Mouse (Mus musculus) midbrain, postnatal 0 days (tissue): ENCODE results near the gene Tle2. TPM values are rescaled to one million over a fixed set of nuclear protein-coding genes. Genes with fewer than 3 reads are reported as not detected.

Experiments used
- ATAC-seq: fragments of 200-750 bp; cut with Nextera tagmentation; 2 replicates; pipeline ENCODE4 v1.8.0; 2017; ENCODE audit warnings: moderate number of reproducible peaks, mild to moderate bottlenecking, moderate TSS enrichment, moderate library complexity; ENCODE audit not compliant: low FRiP score
- DNase-seq: peaks from one replicate; pipeline ENCODE4 v3.0.0-alpha.2; 2015; ENCODE audit warnings: low spot score
- H3K27ac ChIP-seq: fragments of 300-500 bp; sonication (generic); 2 replicates; pipeline ENCODE4 v1.5.1; 2014; ENCODE audit warnings: low read depth, mild to moderate bottlenecking, low read length, mixed read lengths
- H3K27me3 ChIP-seq: fragments of 300-500 bp; sonication (generic); 2 replicates; pipeline ENCODE4 v1.6.1; 2014; ENCODE audit warnings: low read length, control low read depth, mixed read lengths; ENCODE audit not compliant: insufficient read depth
- H3K36me3 ChIP-seq: fragments of 300-500 bp; sonication (generic); 2 replicates; pipeline ENCODE4 v1.6.1; 2014; ENCODE audit warnings: low read length, control low read depth, mixed read lengths; ENCODE audit not compliant: insufficient read depth
- H3K4me1 ChIP-seq: fragments of 300-500 bp; sonication (generic); 2 replicates; pipeline ENCODE4 v1.6.1; 2014; ENCODE audit warnings: mild to moderate bottlenecking, control low read depth, antibody characterized with exemption, low read length, mixed read lengths; ENCODE audit not compliant: insufficient read depth
- H3K4me2 ChIP-seq: fragments of 300-500 bp; sonication (generic); 2 replicates; pipeline ENCODE4 v1.6.1; 2014; ENCODE audit warnings: low read depth, mild to moderate bottlenecking, low read length, mixed read lengths; ENCODE audit not compliant: poor library complexity, severe bottlenecking
- H3K4me3 ChIP-seq: fragments of 300-500 bp; sonication (generic); 2 replicates; pipeline ENCODE4 v1.5.1; 2014; ENCODE audit warnings: low read depth, mild to moderate bottlenecking, low read length, moderate library complexity
- H3K9ac ChIP-seq: fragments of 300-500 bp; sonication (generic); replicated peaks from 2 replicates; pipeline ENCODE4 v1.6.1; 2014; ENCODE audit warnings: mild to moderate bottlenecking, low read length, moderate library complexity, mixed read lengths; ENCODE audit not compliant: poor library complexity, severe bottlenecking
- H3K9me3 ChIP-seq: fragments of 300-500 bp; sonication (generic); 2 replicates; pipeline ENCODE4 v1.6.1; 2016; ENCODE audit warnings: low read length, control low read depth
- CTCF ChIP-seq: IDR thresholded peaks from 2 replicates; pipeline ENCODE4 v1.5.1; 2016; ENCODE audit warnings: antibody characterized with exemption, mild to moderate bottlenecking
- WGBS: fragments of 180-500 bp; shearing (Covaris S2); extraction: QIAGEN DNeasy Blood & Tissue Kit; methylation state at CpG from one replicate; pipeline ENCODE4 v1.1.7; 2014; 5-methylcytosine and 5-hydroxymethylcytosine counted together
- polyA plus RNA-seq: library from polyadenylated mRNA; unstranded; fragments of >200 nt; fragmentation: Nextera tagmentation; extraction: Ambion mirVana; gene quantifications from 2 replicates; pipeline ENCODE4 v1.2.1, GENCODE M21; 2015
- total RNA-seq: library from RNA; depleted of rRNA; stranded (reverse); fragments of >200 nt; gene quantifications from 2 replicates; pipeline ENCODE4 v1.2.3, GENCODE M21; 2014

Tle2 gene
- total and polyA plus RNA-seq, 2 experiments from 2014 or later = 31.2 to 57.3 TPM

GRCm38 (mm10) chr10:81550257-81550656 lies 24.1 kb upstream of the Tle2 start:
- peak; percentile 73 for TF ChIP-seq CTCF
- H3K9me3 ChIP-seq = no peaks in the 10 kb centered on the region
- DNase-seq (peak; percentile 39), ATAC-seq (no peak)
- no peak overlapping the region for H3K27ac ChIP-seq
- no peak overlapping the region for H3K9ac ChIP-seq
- 12% methylated on average over 7 of the region's 7 CpGs for WGBS
- no peaks in the 10 kb centered on the region for H3K36me3 ChIP-seq
- H3K4me3 ChIP-seq = no peak overlapping the region
- no peak overlapping the region for H3K4me2 ChIP-seq
- no peaks in the 10 kb centered on the region for H3K27me3 ChIP-seq
- H3K4me1 ChIP-seq = 0 out of 2 replicates have a peak, but pooled peaks cover 5% of the 10 kb centered on the region

DNA sequence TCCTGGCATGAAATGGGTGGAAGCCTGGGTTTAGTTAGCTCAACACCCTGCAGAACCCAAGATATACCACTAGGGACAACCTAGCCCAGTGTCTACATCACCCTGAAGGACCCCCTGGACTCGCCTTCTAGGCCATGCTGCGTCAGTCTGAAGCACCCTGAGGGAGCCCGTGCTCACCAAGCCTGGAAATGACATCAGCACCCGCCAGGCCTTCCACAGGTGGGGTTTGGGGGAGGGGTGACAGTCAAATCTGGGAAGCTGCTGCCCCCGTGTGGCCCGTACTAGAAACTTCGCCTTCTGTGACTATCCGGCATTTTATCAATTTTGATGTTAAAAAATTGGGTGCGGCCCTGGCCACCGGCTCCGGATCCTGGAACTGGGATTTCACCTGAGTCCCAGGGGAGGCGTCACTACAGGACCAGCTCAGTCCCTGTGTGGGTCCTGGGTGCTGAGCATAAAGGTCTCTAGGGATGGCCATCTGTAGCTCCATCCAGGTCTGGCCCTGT lies 22.7 kb upstream of the Tle2 start:
- H3K27me3 ChIP-seq = no peaks in the 10 kb centered on the region
- WGBS = 2% methylated on average over 12 of the region's 12 CpGs
- DNase-seq (peak; percentile 94), ATAC-seq (peak; percentile 91)
- H3K36me3 ChIP-seq = no peaks in the 10 kb centered on the region
- peak overlapping the region; percentile 67 for H3K27ac ChIP-seq
- TF ChIP-seq CTCF = peak; percentile 91
- H3K9ac ChIP-seq = no peak overlapping the region
- H3K4me2 ChIP-seq = peak overlapping the region; percentile 32; the same call in 1 of the 2 replicates
- H3K9me3 ChIP-seq = no peaks in the 10 kb centered on the region
- 0 out of 2 replicates have a peak, but pooled peaks cover 5% of the 10 kb centered on the region for H3K4me1 ChIP-seq
- H3K4me3 ChIP-seq = peak overlapping the region; percentile 17

- 88% methylated on average over 5 of the region's 5 CpGs for WGBS
Measured at GRCm38 (mm10) chr10:81553232-81553631, 21.1 kb upstream of the Tle2 start.

DNA sequence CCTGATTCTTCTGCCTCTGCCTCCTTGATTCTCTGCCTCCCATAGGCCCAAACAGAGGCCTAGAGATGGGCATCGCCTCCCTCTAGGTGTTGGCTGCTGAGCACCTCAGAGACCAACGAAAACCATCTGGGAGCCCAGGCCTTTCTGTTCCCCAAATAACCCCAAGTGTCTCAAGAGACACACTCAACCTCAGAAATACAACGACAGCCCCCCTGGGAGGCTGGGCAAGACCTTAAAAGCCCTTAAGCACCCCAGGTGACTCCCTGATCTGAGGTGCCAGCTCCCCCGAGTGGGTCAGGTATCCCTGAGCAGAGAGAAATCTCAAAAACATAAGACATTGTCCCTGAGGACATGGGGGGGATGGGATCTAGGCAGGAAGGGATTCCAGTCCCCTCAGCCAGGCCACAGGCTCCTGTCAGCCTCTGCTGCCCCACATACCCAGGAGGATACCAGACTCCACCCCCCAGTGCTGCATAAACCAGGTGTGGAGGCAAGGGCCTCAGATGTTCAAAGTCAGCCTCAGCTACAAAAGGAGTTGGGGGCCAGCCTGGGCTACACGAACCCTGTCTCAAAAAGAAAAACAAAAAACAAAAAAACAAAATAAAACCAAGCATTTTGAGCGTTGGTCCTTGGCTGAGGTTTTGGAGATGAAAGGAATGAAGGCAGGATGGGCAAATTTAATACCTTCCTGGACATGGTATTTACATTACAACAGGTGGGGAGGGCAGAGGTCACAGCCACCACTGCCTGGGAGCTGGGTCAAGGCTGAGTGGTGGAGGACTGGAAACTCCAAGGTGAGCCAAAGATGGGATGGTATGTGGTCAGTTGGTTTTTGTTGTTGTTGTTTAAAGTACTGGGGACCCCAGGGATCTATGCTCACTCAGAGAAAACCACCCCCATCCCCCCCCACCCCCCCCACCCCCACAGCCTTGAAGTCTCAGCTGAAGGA lies 20.3 kb upstream of the Tle2 start:
- Histone ChIP-seq H3K9ac (no peak overlapping the region), H3K4me1 (0 out of 2 replicates have a peak, but pooled peaks cover 5% of the 10 kb centered on the region), H3K27ac (no peak overlapping the region), H3K4me3 (no peak overlapping the region), H3K9me3 (no peaks in the 10 kb centered on the region), H3K27me3 (no peaks in the 10 kb centered on the region), H3K4me2 (no peak overlapping the region), H3K36me3 (no peaks in the 10 kb centered on the region)
- 89% methylated on average over 6 of the region's 6 CpGs for WGBS
- no peak for DNase-seq
- no peak for ATAC-seq
- no peak for TF ChIP-seq CTCF

More at GRCm38 (mm10) chr10:81553232-81553631, 21.1 kb upstream of the Tle2 start:
- Histone ChIP-seq H3K27ac (no peak overlapping the region), H3K4me1 (0 out of 2 replicates have a peak, but pooled peaks cover 5% of the 10 kb centered on the region), H3K27me3 (no peaks in the 10 kb centered on the region), H3K4me2 (no peak overlapping the region), H3K9me3 (no peaks in the 10 kb centered on the region), H3K4me3 (no peak overlapping the region), H3K36me3 (no peaks in the 10 kb centered on the region), H3K9ac (no peak overlapping the region)
- peak; percentile 68 for TF ChIP-seq CTCF
- ATAC-seq (no peak), DNase-seq (no peak)

DNA sequence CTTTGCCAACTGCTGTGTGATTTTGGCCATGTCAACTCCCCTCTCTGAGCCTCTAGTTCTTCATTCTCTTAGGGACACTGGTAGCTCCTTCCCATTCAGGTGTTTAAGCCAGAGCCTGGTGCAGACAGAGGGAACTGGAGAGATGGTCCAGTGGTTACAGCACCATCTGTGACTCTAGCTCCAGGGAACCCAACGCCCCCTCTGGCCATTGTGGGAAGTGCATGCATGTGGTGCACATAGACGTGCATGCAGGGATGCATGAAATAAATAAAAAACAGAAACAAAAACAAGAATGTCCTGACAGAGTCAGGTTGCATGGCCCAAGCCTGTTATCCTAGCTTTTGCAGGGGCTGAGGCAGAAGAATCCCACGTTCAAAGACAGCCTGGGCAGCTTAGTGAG lies 18.1 kb upstream of the Tle2 start:
- ATAC-seq (no peak), DNase-seq (no peak)
- 77% methylated on average over 3 of the region's 3 CpGs for WGBS
- Histone ChIP-seq H3K9ac (no peak overlapping the region), H3K4me3 (no peak overlapping the region), H3K9me3 (no peaks in the 10 kb centered on the region), H3K4me2 (no peak overlapping the region), H3K27me3 (no peaks in the 10 kb centered on the region), H3K27ac (no peak overlapping the region), H3K4me1 (peaks cover 11% of the 10 kb centered on the region; the same call in 1 of the 2 replicates), H3K36me3 (no peaks in the 10 kb centered on the region)
- TF ChIP-seq CTCF = peak; percentile 65

DNA sequence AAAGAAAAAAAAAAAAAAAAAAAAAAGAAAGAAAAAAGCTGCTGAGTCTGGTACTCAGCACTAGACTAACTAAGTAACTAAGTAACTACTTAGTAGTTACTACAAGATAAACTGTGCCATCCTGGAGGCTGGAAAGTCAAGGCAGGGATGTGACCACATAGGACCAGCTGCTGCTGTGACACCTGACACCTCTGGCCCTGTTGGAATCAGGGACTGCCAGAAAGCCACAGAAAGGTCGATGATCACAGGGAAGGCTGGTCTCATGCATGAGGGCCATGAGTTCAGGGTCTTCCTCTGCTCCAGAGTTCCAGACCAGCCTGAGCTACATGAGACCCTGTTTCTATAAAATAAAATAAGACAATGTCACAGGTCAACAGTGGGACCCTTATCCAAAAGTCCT lies 16.9 kb upstream of the Tle2 start:
- ATAC-seq (no peak), DNase-seq (no peak)
- 50% methylated on average over 1 of the region's 1 CpGs for WGBS
- no peak overlapping the region for H3K9ac ChIP-seq
- H3K27me3 ChIP-seq = no peaks in the 10 kb centered on the region
- no peaks in the 10 kb centered on the region for H3K36me3 ChIP-seq
- TF ChIP-seq CTCF = no peak
- no peak overlapping the region for H3K4me3 ChIP-seq
- H3K9me3 ChIP-seq = no peaks in the 10 kb centered on the region
- H3K27ac ChIP-seq = no peak overlapping the region
- H3K4me1 ChIP-seq = peaks cover 6% of the 10 kb centered on the region; the same call in 1 of the 2 replicates
- no peak overlapping the region for H3K4me2 ChIP-seq
